Mouse (Mus musculus) midbrain, embryonic 14.5 days (tissue): ENCODE measurements around the gene Ebf1. TPM values are rescaled to one million over a fixed set of nuclear protein-coding genes. Genes with fewer than 3 reads are reported as not detected.

Experiments used
- ATAC-seq: fragments of 200-750 bp; cut with Nextera tagmentation; 2 replicates; pipeline ENCODE4 v1.8.0; 2017; ENCODE audit warnings: moderate number of reproducible peaks, moderate library complexity; ENCODE audit not compliant: low FRiP score, low TSS enrichment
- DNase-seq: peaks from one replicate; pipeline ENCODE4 v3.0.0-alpha.2; 2015
- H3K27ac ChIP-seq: fragments of 300-500 bp; sonication (generic); replicated peaks from 2 replicates; pipeline ENCODE4 v1.5.1; 2014; ENCODE audit warnings: mild to moderate bottlenecking, low read depth, low read length, moderate library complexity
- H3K27me3 ChIP-seq: fragments of 300-500 bp; sonication (generic); 2 replicates; pipeline ENCODE4 v1.6.1; 2014; ENCODE audit warnings: low read length, control low read depth, mixed read lengths; ENCODE audit not compliant: control insufficient read depth, insufficient read depth
- H3K36me3 ChIP-seq: fragments of 300-500 bp; sonication (generic); 2 replicates; pipeline ENCODE4 v1.6.1; 2014; ENCODE audit warnings: low read length, control low read depth; ENCODE audit not compliant: control insufficient read depth, insufficient read depth
- H3K4me1 ChIP-seq: fragments of 300-500 bp; sonication (generic); 2 replicates; pipeline ENCODE4 v1.6.1; 2014; ENCODE audit warnings: mild to moderate bottlenecking, antibody characterized with exemption, low read length, control low read depth; ENCODE audit not compliant: control insufficient read depth, insufficient read depth
- H3K4me2 ChIP-seq: fragments of 300-500 bp; sonication (generic); 2 replicates; pipeline ENCODE4 v1.6.1; 2014; ENCODE audit warnings: mild to moderate bottlenecking, low read length, moderate library complexity
- H3K4me3 ChIP-seq: fragments of 300-500 bp; sonication (generic); replicated peaks from 2 replicates; pipeline ENCODE4 v1.5.1; 2014; ENCODE audit warnings: low read depth, low read length
- H3K9ac ChIP-seq: fragments of 300-500 bp; sonication (generic); replicated peaks from 2 replicates; pipeline ENCODE4 v1.6.1; 2014; ENCODE audit warnings: mild to moderate bottlenecking, low read length, moderate library complexity
- H3K9me3 ChIP-seq: fragments of 300-500 bp; sonication (generic); 2 replicates; pipeline ENCODE4 v1.6.1; 2016; ENCODE audit warnings: low read length, control low read depth, mixed read lengths; ENCODE audit not compliant: control insufficient read depth
- WGBS: fragments of 180-500 bp; shearing (Covaris S2); extraction: QIAGEN DNeasy Blood & Tissue Kit; methylation state at CpG from one replicate; pipeline ENCODE4 v1.1.7; 2014; 5-methylcytosine and 5-hydroxymethylcytosine counted together
- polyA plus RNA-seq: library from polyadenylated mRNA; unstranded; fragments of >200 nt; fragmentation: Nextera tagmentation; extraction: Ambion mirVana; gene quantifications from 2 replicates; pipeline ENCODE4 v1.2.1, GENCODE M21; 2014

The Ebf1 gene
- polyA plus RNA-seq, 1 experiment from 2014 or later, result 112 TPM

DNA sequence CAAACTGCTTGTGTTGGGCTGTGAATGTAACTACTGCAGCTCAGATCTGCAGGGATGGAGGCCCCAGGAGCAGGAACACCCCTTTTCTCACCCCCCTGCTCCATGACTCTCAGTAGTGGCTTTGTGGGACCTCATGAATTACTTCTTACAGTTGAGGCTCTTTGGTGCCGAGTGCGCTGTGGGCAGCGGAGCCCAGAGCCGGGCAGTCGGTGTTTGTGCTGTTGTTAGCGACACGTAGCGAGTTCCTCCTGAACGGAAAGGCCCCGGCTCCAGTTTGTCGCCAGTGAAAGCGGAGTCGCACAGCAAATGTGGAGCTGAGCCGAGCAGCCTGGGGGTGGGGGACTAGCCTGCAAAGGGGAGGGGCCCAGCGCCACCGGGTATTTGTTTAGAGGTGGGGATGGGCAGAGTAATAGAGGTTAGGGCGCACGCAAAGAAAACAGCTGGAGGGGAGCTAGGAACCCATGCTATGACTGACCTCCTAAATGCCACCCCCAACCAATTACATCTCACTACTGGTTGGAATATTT, 48.1 kb downstream of the Ebf1 start:
- Histone ChIP-seq H3K4me2 (peak overlapping the region; percentile 53), H3K4me3 (peak overlapping the region; percentile 22), H3K9ac (peak overlapping the region; percentile 27), H3K9me3 (no peaks in the 10 kb centered on the region), H3K36me3 (no peaks in the 10 kb centered on the region), H3K27me3 (no peaks in the 10 kb centered on the region), H3K27ac (peak overlapping the region; percentile 54; the same call in 1 of the 2 replicates), H3K4me1 (peaks cover 41% of the 10 kb centered on the region)
- WGBS, result 2% methylated on average over 18 of the region's 18 CpGs
- ATAC-seq, result peak; percentile 66; the same call in 1 of the 2 replicates
- peak; percentile 72 for DNase-seq

DNA sequence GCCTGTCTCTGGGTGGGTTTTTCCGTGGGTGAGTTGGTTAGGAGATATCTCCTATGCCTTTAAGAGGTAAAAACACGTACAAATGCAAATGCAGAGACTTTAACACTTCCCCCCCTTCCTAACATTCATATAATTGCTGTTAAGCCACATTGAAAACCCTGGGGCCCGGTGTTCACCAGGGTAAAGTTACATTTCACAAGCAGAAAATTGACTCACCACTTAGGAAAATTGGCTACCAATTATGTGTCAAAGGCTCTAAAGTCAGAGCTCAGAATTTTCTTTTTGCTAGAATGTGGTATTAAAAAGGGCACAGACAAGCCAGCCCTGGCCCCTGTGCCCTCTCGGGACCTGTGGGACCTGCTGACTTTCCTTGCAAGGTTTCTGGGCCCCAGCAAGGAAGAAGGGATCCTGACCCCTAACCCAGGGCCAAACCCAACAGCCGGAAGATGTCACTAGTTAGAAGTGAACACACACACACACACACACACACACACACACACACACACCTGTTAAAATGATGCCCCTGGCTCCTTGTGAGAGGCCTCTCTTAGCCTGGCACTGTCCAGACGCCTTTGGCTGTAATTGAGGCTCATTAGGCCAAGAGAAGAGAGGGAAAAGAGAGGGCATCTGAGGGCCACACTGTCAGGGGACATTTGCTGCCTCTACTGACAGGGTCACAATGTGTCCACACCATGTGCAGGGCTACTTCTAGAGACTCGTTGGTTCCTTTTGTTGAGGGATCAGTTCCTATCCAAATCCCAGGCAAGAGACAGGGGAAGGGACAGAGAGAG, 48.8 kb downstream of the Ebf1 start:
- Histone ChIP-seq H3K9me3 (no peaks in the 10 kb centered on the region), H3K9ac (peak overlapping the region; percentile 27; the same call in 1 of the 2 replicates), H3K27ac (0 out of 2 replicates have a peak overlapping the region, but pooled peaks have one; percentile 54), H3K27me3 (no peaks in the 10 kb centered on the region), H3K4me1 (peaks cover 36% of the 10 kb centered on the region), H3K4me2 (peak overlapping the region; percentile 53), H3K4me3 (peak overlapping the region; percentile 22; the same call in 1 of the 2 replicates), H3K36me3 (no peaks in the 10 kb centered on the region)
- DNase-seq (no peak), ATAC-seq (no peak)
- 39% methylated on average over 7 of the region's 7 CpGs for WGBS

DNA sequence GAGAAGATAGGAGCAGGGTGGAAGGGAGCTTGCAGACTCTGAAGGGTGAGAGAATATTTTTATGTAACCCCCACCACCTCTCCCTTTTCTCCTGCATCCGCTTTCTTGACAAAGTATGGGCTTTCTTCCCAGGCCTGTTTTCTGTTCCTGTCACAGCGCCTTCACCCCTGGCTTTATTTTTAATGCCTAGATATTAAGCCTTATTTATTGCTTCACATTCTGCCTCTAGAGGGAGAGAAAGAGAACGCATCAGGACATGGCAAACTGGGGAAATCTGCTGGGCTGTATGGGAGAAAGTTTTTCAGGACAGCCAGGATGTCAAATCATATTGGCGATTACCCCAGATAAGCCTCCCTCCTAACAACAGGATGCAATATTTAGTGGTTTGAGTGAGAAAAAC, 49.6 kb downstream of the Ebf1 start:
- no peak for ATAC-seq
- H3K9ac ChIP-seq, result no peak overlapping the region
- H3K4me3 ChIP-seq, result no peak overlapping the region
- H3K4me1 ChIP-seq, result peaks cover 29% of the 10 kb centered on the region
- H3K27ac ChIP-seq, result no peak overlapping the region
- H3K4me2 ChIP-seq, result no peak overlapping the region
- 61% methylated on average over 4 of the region's 4 CpGs for WGBS
- no peaks in the 10 kb centered on the region for H3K9me3 ChIP-seq
- no peak for DNase-seq
- H3K36me3 ChIP-seq, result no peaks in the 10 kb centered on the region
- no peaks in the 10 kb centered on the region for H3K27me3 ChIP-seq

DNA sequence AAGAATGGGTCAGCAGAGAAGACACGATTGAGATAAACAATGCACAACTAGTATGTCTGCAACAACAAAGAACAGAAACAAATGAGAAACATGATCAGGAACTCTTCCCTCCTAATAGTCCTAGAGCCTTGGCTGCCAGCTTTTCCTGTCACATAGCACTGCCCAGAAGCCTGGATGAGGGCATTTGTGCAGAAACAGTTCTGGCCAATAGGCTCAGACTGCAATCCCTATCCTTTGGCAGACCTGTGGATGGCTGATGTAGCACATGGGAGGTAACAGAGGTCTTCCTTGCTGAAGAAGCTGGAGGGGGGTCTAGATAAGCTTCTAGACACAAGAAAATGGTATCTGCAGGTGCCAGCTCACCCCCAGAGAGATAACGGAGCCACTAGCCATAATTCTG, 64.2 kb downstream of the Ebf1 start:
- peaks cover 39% of the 10 kb centered on the region for H3K4me1 ChIP-seq
- WGBS, result 78% methylated on average over 2 of the region's 2 CpGs
- no peak overlapping the region for H3K27ac ChIP-seq
- no peak overlapping the region for H3K4me3 ChIP-seq
- no peak overlapping the region for H3K9ac ChIP-seq
- ATAC-seq (no peak), DNase-seq (no peak)
- no peaks in the 10 kb centered on the region for H3K9me3 ChIP-seq
- H3K4me2 ChIP-seq, result no peak overlapping the region
- H3K36me3 ChIP-seq, result no peaks in the 10 kb centered on the region
- no peaks in the 10 kb centered on the region for H3K27me3 ChIP-seq

DNA sequence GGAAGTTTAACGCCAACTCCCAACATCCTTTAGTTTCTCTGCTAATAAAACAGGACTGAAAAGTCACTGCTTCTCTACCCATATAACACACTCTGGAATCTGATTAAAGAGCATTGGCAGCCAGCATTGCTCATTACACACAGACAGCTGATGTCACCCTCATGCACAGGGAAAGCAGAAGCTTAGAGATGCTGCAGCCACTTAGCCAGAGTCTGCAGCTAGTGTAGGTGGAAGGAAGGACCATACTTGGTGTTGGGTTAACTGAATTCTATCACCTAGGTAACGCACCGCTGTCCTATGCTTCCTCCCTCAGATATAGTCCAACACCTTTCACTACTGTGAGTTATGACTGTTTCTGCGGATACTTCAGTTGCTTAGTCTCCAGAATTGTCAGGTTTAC, 64.9 kb downstream of the Ebf1 start:
- no peak overlapping the region for H3K4me2 ChIP-seq
- H3K9ac ChIP-seq, result no peak overlapping the region
- H3K27ac ChIP-seq, result no peak overlapping the region
- H3K4me1 ChIP-seq, result peaks cover 43% of the 10 kb centered on the region
- no peaks in the 10 kb centered on the region for H3K36me3 ChIP-seq
- 95% methylated on average over 4 of the region's 4 CpGs for WGBS
- ATAC-seq (no peak), DNase-seq (no peak)
- no peaks in the 10 kb centered on the region for H3K9me3 ChIP-seq
- H3K27me3 ChIP-seq, result no peaks in the 10 kb centered on the region
- H3K4me3 ChIP-seq, result no peak overlapping the region

DNA sequence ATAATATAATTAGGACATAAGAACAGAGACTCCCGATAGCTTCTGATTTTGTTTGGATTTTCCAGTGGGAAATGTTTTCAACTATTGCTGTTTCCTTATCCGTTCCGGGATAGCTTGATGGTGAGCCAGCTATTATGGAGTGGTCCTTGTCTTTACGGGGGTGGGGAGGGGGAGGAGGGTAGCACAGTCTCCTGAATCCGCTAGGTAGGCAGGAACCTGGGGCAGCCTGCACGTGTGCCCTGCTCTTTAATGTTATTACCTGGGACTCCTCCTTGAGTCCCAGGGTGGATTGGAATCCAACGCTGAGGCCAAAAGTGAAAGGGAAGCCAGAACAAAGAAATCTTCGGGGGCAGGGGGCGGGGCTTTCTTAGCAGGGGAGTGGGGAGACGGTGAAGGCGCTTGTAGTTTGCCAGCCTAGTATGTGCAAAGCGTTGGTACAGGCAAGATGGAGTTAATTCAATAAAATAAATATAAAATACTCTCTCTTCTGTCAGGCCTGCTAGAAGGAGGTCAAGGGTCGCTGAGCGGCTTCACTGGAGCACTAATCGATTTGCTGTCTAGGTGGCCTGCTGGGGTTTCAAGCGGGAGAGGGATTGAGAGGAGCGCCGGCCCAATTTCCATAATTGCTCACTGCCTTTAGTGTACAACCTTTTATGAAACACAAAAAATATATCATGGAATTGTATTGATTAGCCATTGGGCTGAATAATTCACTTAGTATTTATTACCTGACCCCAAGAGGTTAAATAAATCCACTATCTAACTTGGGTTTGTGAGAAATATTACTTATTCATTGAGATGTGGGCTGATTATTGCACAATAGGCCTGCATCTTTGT, 65.8 kb downstream of the Ebf1 start:
- no peak overlapping the region for H3K4me3 ChIP-seq
- H3K4me2 ChIP-seq, result 0 out of 2 replicates have a peak overlapping the region, but pooled peaks have one; percentile 2
- H3K9ac ChIP-seq, result no peak overlapping the region
- peaks cover 43% of the 10 kb centered on the region for H3K4me1 ChIP-seq
- H3K36me3 ChIP-seq, result no peaks in the 10 kb centered on the region
- no peak for DNase-seq
- no peaks in the 10 kb centered on the region for H3K27me3 ChIP-seq
- 15% methylated on average over 18 of the region's 18 CpGs for WGBS
- H3K27ac ChIP-seq, result peak overlapping the region; percentile 33
- no peak; the same call in 1 of the 2 replicates for ATAC-seq
- H3K9me3 ChIP-seq, result no peaks in the 10 kb centered on the region

DNA sequence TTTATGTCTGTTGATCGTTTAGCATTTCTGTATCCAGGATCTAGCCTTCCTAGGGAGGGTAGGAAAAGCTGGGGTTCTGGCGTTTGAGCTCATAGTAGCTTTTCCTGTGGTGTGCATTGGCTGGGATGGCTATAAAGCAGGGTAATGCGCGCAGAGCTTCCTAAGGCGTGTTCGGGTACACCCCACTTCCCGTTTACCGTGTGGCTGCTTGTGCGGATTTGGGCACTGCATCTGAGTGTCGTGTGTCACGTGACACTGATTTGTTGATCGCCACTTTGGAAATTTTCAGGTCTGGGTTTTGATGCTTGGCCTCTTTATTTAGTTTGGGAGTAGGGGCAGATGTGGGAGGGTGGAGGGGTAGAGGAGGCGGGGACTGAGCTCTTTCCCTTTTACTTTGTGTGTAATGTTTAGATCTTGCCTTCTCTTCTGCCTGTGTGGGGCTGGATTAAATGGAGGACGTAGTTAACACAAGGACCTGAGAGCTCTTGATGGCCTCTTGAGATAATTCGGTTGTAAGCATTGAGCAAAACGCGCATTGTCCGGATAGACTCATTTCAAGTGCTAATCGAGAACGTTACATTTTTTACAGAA, 67.5 kb downstream of the Ebf1 start:
- no peaks in the 10 kb centered on the region for H3K9me3 ChIP-seq
- DNase-seq (no peak), ATAC-seq (no peak)
- H3K4me1 ChIP-seq, result peaks cover 39% of the 10 kb centered on the region
- 54% methylated on average over 20 of the region's 20 CpGs for WGBS
- no peak overlapping the region for H3K4me2 ChIP-seq
- 0 out of 2 replicates have a peak overlapping the region, but pooled peaks have one; percentile 14 for H3K27ac ChIP-seq
- H3K27me3 ChIP-seq, result no peaks in the 10 kb centered on the region
- H3K36me3 ChIP-seq, result no peaks in the 10 kb centered on the region
- H3K9ac ChIP-seq, result no peak overlapping the region
- H3K4me3 ChIP-seq, result no peak overlapping the region

DNA sequence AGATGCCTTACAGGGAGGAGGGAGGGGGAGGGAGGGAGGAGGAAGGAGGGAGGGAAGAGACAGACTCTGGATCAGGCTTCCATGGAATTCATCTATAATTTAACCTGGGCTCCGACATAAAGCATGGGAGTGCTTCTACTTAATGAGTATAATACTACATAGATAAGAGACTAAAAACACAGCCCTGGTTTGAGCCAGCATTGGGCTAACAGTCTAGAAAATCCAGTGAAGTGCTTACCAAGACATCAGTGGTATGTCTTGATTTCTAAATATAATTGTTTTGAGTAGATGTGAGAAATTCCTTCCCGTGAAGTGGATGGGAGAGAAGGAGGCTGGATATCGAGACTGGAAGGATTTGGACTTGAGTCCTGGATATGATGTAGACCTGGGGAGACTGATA, 68.0 kb downstream of the Ebf1 start:
- Histone ChIP-seq H3K4me2 (no peak overlapping the region), H3K4me3 (no peak overlapping the region), H3K9me3 (no peaks in the 10 kb centered on the region), H3K27ac (0 out of 2 replicates have a peak overlapping the region, but pooled peaks have one; percentile 14), H3K9ac (no peak overlapping the region), H3K4me1 (peaks cover 39% of the 10 kb centered on the region), H3K36me3 (no peaks in the 10 kb centered on the region), H3K27me3 (no peaks in the 10 kb centered on the region)
- WGBS, result 58% methylated on average over 3 of the region's 3 CpGs
- DNase-seq (no peak), ATAC-seq (no peak)
